Mouse (Mus musculus): Measurements from ENCODE around the gene Elf2. TPM values are rescaled to one million over a fixed set of nuclear protein-coding genes. Genes with fewer than 3 reads are reported as not detected.

The Elf2 gene
- polyA plus RNA-seq, 1 experiment from 2014 or later = 35.4 TPM

GRCm38 (mm10) chr3:51373544-51373943, 33.1 kb upstream of the Elf2 start:
- H3K27me3 ChIP-seq (ENCODE audit: insufficient read depth, poor library complexity, severe bottlenecking) = no peaks in the 10 kb centered on the region
- H3K4me1 ChIP-seq (replicated peaks) = peaks cover 4% of the 10 kb centered on the region; the same call in 1 of the 2 replicates
- H3K36me3 ChIP-seq = no peaks in the 10 kb centered on the region
- no peak overlapping the region for H3K4me3 ChIP-seq
- no peak for DNase-seq (ENCODE audit: low spot score)
- 78% methylated on average over 5 of the region's 5 CpGs for WGBS
- no peak overlapping the region for H3K27ac ChIP-seq
- no peaks in the 10 kb centered on the region for H3K9me3 ChIP-seq

GRCm38 (mm10) chr3:51372883-51373282, 32.4 kb upstream of the Elf2 start:
- Histone ChIP-seq H3K27ac (no peak overlapping the region), H3K9me3 (no peaks in the 10 kb centered on the region), H3K4me3 (no peak overlapping the region), H3K27me3 (ENCODE audit: insufficient read depth, poor library complexity, severe bottlenecking) (no peaks in the 10 kb centered on the region), H3K36me3 (no peaks in the 10 kb centered on the region), H3K4me1 (replicated peaks) (no peaks in the 10 kb centered on the region)
- WGBS = 87% methylated on average over 5 of the region's 5 CpGs
- no peak for DNase-seq (ENCODE audit: low spot score)

GRCm38 (mm10) chr3:51371826-51372225, 31.4 kb upstream of the Elf2 start:
- no peaks in the 10 kb centered on the region for H3K27me3 ChIP-seq (ENCODE audit: insufficient read depth, poor library complexity, severe bottlenecking)
- no peaks in the 10 kb centered on the region for H3K4me1 ChIP-seq (replicated peaks)
- H3K27ac ChIP-seq = no peak overlapping the region
- H3K36me3 ChIP-seq = no peaks in the 10 kb centered on the region
- 72% methylated on average over 2 of the region's 2 CpGs for WGBS
- H3K9me3 ChIP-seq = no peaks in the 10 kb centered on the region
- no peak overlapping the region for H3K4me3 ChIP-seq
- DNase-seq (ENCODE audit: low spot score) = no peak

- Histone ChIP-seq H3K4me3 (no peak overlapping the region), H3K9me3 (no peaks in the 10 kb centered on the region), H3K36me3 (no peaks in the 10 kb centered on the region), H3K27ac (no peak overlapping the region), H3K27me3 (ENCODE audit: insufficient read depth, poor library complexity, severe bottlenecking) (peaks cover 20% of the 10 kb centered on the region), H3K4me1 (replicated peaks) (peaks cover 15% of the 10 kb centered on the region; the same call in 1 of the 2 replicates)
- DNase-seq (ENCODE audit: low spot score) = no peak
- WGBS = 87% methylated on average over 4 of the region's 4 CpGs
Measured at GRCm38 (mm10) chr3:51368011-51368410, 27.5 kb upstream of the Elf2 start.

GRCm38 (mm10) chr3:51366926-51367325, 26.5 kb upstream of the Elf2 start:
- H3K9me3 ChIP-seq = no peaks in the 10 kb centered on the region
- no peak overlapping the region for H3K27ac ChIP-seq
- no peak for DNase-seq (ENCODE audit: low spot score)
- WGBS = 74% methylated on average over 4 of the region's 4 CpGs
- H3K4me3 ChIP-seq = no peak overlapping the region
- peaks cover 25% of the 10 kb centered on the region for H3K27me3 ChIP-seq (ENCODE audit: insufficient read depth, poor library complexity, severe bottlenecking)
- H3K4me1 ChIP-seq (replicated peaks) = peaks cover 15% of the 10 kb centered on the region; the same call in 1 of the 2 replicates
- H3K36me3 ChIP-seq = no peaks in the 10 kb centered on the region

- DNase-seq (ENCODE audit: low spot score) = no peak
- peak overlapping the region; percentile 53 for H3K4me3 ChIP-seq
- no peaks in the 10 kb centered on the region for H3K9me3 ChIP-seq
- 15% methylated on average over 3 of the region's 3 CpGs for WGBS
- no peaks in the 10 kb centered on the region for H3K36me3 ChIP-seq
- peaks cover 15% of the 10 kb centered on the region; the same call in 1 of the 2 replicates for H3K4me1 ChIP-seq (replicated peaks)
- no peak overlapping the region for H3K27ac ChIP-seq
- H3K27me3 ChIP-seq (ENCODE audit: insufficient read depth, poor library complexity, severe bottlenecking) = peaks cover 35% of the 10 kb centered on the region
Measured at GRCm38 (mm10) chr3:51365517-51365882, 25.0 kb upstream of the Elf2 start.

GRCm38 (mm10) chr3:51364703-51365516, 24.4 kb upstream of the Elf2 start:
- H3K27me3 ChIP-seq (ENCODE audit: insufficient read depth, poor library complexity, severe bottlenecking) = peaks cover 37% of the 10 kb centered on the region
- peak overlapping the region; percentile 66 for H3K27ac ChIP-seq
- WGBS = 6% methylated on average over 31 of the region's 31 CpGs

GRCm38 (mm10) chr3:51361066-51361465, 20.6 kb upstream of the Elf2 start:
- Histone ChIP-seq H3K9me3 (no peaks in the 10 kb centered on the region), H3K27ac (no peak overlapping the region), H3K36me3 (no peaks in the 10 kb centered on the region), H3K4me1 (replicated peaks) (peaks cover 29% of the 10 kb centered on the region), H3K27me3 (ENCODE audit: insufficient read depth, poor library complexity, severe bottlenecking) (peaks cover 43% of the 10 kb centered on the region), H3K4me3 (0 out of 2 replicates have a peak overlapping the region, but pooled peaks have one; percentile 11)
- no peak for DNase-seq (ENCODE audit: low spot score)
- 26% methylated on average over 9 of the region's 9 CpGs for WGBS

More at GRCm38 (mm10) chr3:51364703-51365516, 24.4 kb upstream of the Elf2 start:
- peak; percentile 84 for DNase-seq (ENCODE audit: low spot score)
- H3K9me3 ChIP-seq = no peaks in the 10 kb centered on the region
- peaks cover 15% of the 10 kb centered on the region; the same call in 1 of the 2 replicates for H3K4me1 ChIP-seq (replicated peaks)
- peak overlapping the region; percentile 53 for H3K4me3 ChIP-seq
- no peaks in the 10 kb centered on the region for H3K36me3 ChIP-seq

GRCm38 (mm10) chr3:51359558-51360307, 19.3 kb upstream of the Elf2 start:
- Histone ChIP-seq H3K27me3 (ENCODE audit: insufficient read depth, poor library complexity, severe bottlenecking) (peaks cover 38% of the 10 kb centered on the region), H3K27ac (no peak overlapping the region), H3K36me3 (no peaks in the 10 kb centered on the region), H3K4me3 (peak overlapping the region; percentile 59), H3K9me3 (no peaks in the 10 kb centered on the region), H3K4me1 (replicated peaks) (peaks cover 19% of the 10 kb centered on the region)
- WGBS = 16% methylated on average over 14 of the region's 14 CpGs
- no peak for DNase-seq (ENCODE audit: low spot score)

- DNase-seq (ENCODE audit: low spot score) = peak; percentile 87
- Histone ChIP-seq H3K4me3 (peak overlapping the region; percentile 59), H3K36me3 (no peaks in the 10 kb centered on the region), H3K27ac (peak overlapping the region; percentile 64), H3K27me3 (ENCODE audit: insufficient read depth, poor library complexity, severe bottlenecking) (peaks cover 30% of the 10 kb centered on the region), H3K4me1 (replicated peaks) (peaks cover 14% of the 10 kb centered on the region), H3K9me3 (no peaks in the 10 kb centered on the region)
- WGBS = under 1% methylated on average over 50 of the region's 50 CpGs
Measured at GRCm38 (mm10) chr3:51358660-51359557, 18.4 kb upstream of the Elf2 start.

GRCm38 (mm10) chr3:51358181-51358580, 17.7 kb upstream of the Elf2 start:
- H3K9me3 ChIP-seq = no peaks in the 10 kb centered on the region
- H3K4me1 ChIP-seq (replicated peaks) = peaks cover 14% of the 10 kb centered on the region
- no peaks in the 10 kb centered on the region for H3K36me3 ChIP-seq
- H3K27ac ChIP-seq = peak overlapping the region; percentile 29; the same call in 1 of the 2 replicates
- peaks cover 25% of the 10 kb centered on the region for H3K27me3 ChIP-seq (ENCODE audit: insufficient read depth, poor library complexity, severe bottlenecking)
- peak overlapping the region; percentile 59 for H3K4me3 ChIP-seq
- WGBS = under 1% methylated on average over 15 of the region's 15 CpGs
- DNase-seq (ENCODE audit: low spot score) = peak; percentile 84

- Histone ChIP-seq H3K36me3 (no peaks in the 10 kb centered on the region), H3K27me3 (ENCODE audit: insufficient read depth, poor library complexity, severe bottlenecking) (peaks cover 20% of the 10 kb centered on the region), H3K27ac (no peak overlapping the region), H3K9me3 (no peaks in the 10 kb centered on the region), H3K4me1 (replicated peaks) (peaks cover 14% of the 10 kb centered on the region), H3K4me3 (peak overlapping the region; percentile 59)
- DNase-seq (ENCODE audit: low spot score) = peak; percentile 51
- WGBS = 10% methylated on average over 14 of the region's 14 CpGs
Measured at GRCm38 (mm10) chr3:51357624-51358023, 17.2 kb upstream of the Elf2 start.
